In genomic region chr19:50410561-50410960, GRCm38 (mm10) we compare ENCODE assay signal across 18 mouse cellular contexts.
"Had no signal": no experiment of that assay in that cellular context is flagged by ENCODE, and none has a peak within 500 bp of the region (broad histone marks: within the 10 kb centered on the region; RNA-seq: fewer than 3 reads in every experiment).

No protein-coding gene starts in this region.

- DNase-seq: liver, postnatal 0 days; lung, adult 2 months; lung, postnatal 14 days; lung, postnatal 36 days; right cerebral cortex, postnatal 14 days; spleen, adult 18-20 months; thymus, adult 18-20 months; thymus, postnatal 14 days; thymus, postnatal 36 days had no signal

- H3K4me2 ChIP-seq: liver, embryonic 15.5 days; lung, embryonic 15.5 days; midbrain, embryonic 11.5 days; midbrain, embryonic 13.5 days; midbrain, embryonic 15.5 days; neural tube, embryonic 12.5 days had no signal

- H3K27me3 ChIP-seq: liver, embryonic 15.5 days; lung, embryonic 15.5 days; megakaryocyte, embryonic 14.5 days; midbrain, embryonic 13.5 days; midbrain, embryonic 15.5 days; neural tube, embryonic 12.5 days had no signal

- H3K4me1 ChIP-seq: liver, embryonic 15.5 days; lung, embryonic 15.5 days; megakaryocyte, embryonic 14.5 days; midbrain, embryonic 13.5 days; midbrain, embryonic 15.5 days; neural tube, embryonic 12.5 days had no signal

- ATAC-seq: liver, postnatal 0 days; lung, postnatal 0 days; midbrain, embryonic 13.5 days; midbrain, embryonic 15.5 days had no signal

- H3K36me3 ChIP-seq: liver, embryonic 15.5 days; lung, embryonic 15.5 days; midbrain, embryonic 13.5 days; midbrain, embryonic 15.5 days; neural tube, embryonic 12.5 days had no signal

- H3K4me3 ChIP-seq: liver, embryonic 15.5 days; lung, embryonic 15.5 days; megakaryocyte, embryonic 14.5 days; midbrain, embryonic 13.5 days; midbrain, embryonic 15.5 days; neural tube, embryonic 12.5 days had no signal

- H3K9me3 ChIP-seq: liver, embryonic 15.5 days; lung, embryonic 15.5 days; megakaryocyte, embryonic 14.5 days; midbrain, embryonic 13.5 days; midbrain, embryonic 15.5 days; neural tube, embryonic 12.5 days had no signal

- H3K27ac ChIP-seq: liver, embryonic 15.5 days; lung, embryonic 15.5 days; macrophage; midbrain, embryonic 13.5 days; midbrain, embryonic 15.5 days; neural tube, embryonic 12.5 days had no signal

- H3K9ac ChIP-seq: liver, embryonic 15.5 days; liver, postnatal 0 days; lung, embryonic 15.5 days; midbrain, embryonic 13.5 days; midbrain, embryonic 15.5 days; neural tube, embryonic 12.5 days had no signal
